30 mouse cellular contexts compared by ENCODE assay signal in the genomic region with DNA sequence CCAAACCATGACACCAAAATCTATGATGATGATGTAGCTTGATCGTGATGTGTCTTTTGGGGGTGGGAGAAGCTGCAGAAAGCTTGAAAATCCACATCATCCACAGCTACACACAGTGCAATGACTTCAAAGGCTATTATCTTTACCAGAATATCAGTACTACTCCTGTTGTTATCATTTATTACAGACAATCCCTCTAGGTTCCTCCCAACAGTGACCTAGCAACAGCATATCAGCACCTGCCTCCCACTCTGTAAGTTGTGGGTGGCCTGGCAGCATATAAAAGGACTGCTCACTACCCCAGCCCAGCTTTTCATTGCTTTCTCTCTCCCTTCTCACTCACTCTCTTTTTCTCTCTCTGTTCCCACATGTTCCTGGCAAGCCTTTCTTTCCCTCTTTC.
"Had no signal": no experiment of that assay in that cellular context is flagged by ENCODE, and none has a peak within 500 bp of the region (broad histone marks: within the 10 kb centered on the region; RNA-seq: fewer than 3 reads in every experiment).

No protein-coding gene starts in this region.

- H3K27me3 ChIP-seq: limb, embryonic 12.5 days; limb, embryonic 13.5 days; limb, embryonic 15.5 days; liver, embryonic 12.5 days; liver, embryonic 13.5 days; liver, embryonic 15.5 days; lung, embryonic 15.5 days; megakaryocyte, embryonic 14.5 days; midbrain, embryonic 12.5 days; midbrain, embryonic 13.5 days; midbrain, embryonic 15.5 days; neural tube, embryonic 12.5 days had no signal

- H3K36me3 ChIP-seq: limb, embryonic 10.5 days; limb, embryonic 12.5 days; limb, embryonic 13.5 days; limb, embryonic 15.5 days; liver, embryonic 12.5 days; liver, embryonic 13.5 days; liver, embryonic 15.5 days; lung, embryonic 15.5 days; midbrain, embryonic 10.5 days; midbrain, embryonic 12.5 days; midbrain, embryonic 13.5 days; midbrain, embryonic 15.5 days; neural tube, embryonic 12.5 days had no signal

- H3K4me1 ChIP-seq: limb, embryonic 10.5 days; limb, embryonic 12.5 days; limb, embryonic 13.5 days; limb, embryonic 15.5 days; liver, embryonic 12.5 days; liver, embryonic 13.5 days; liver, embryonic 15.5 days; lung, embryonic 15.5 days; midbrain, embryonic 10.5 days; midbrain, embryonic 12.5 days; midbrain, embryonic 13.5 days; midbrain, embryonic 15.5 days; neural tube, embryonic 12.5 days had no signal

- DNase-seq: left cerebral cortex, postnatal 4 days; liver; liver, embryonic 13.5 days; liver, postnatal 0 days; lung, adult 18-20 months; lung, adult 2 months; lung, embryonic 14.5 days; lung, postnatal 10 days; lung, postnatal 14 days; lung, postnatal 36 days; lung, postnatal 4 days; midbrain, embryonic 14.5 days had no signal

- H3K9me3 ChIP-seq: limb, embryonic 10.5 days; limb, embryonic 12.5 days; limb, embryonic 13.5 days; limb, embryonic 15.5 days; liver, embryonic 12.5 days; liver, embryonic 13.5 days; liver, embryonic 15.5 days; lung, embryonic 15.5 days; megakaryocyte, embryonic 14.5 days; midbrain, embryonic 10.5 days; midbrain, embryonic 12.5 days; midbrain, embryonic 13.5 days; midbrain, embryonic 15.5 days; neural tube, embryonic 12.5 days had no signal

- H3K9ac ChIP-seq: limb, embryonic 12.5 days; limb, embryonic 13.5 days; limb, embryonic 15.5 days; liver, embryonic 12.5 days; liver, embryonic 13.5 days; liver, embryonic 14.5 days; liver, embryonic 15.5 days; liver, postnatal 0 days; lung, embryonic 14.5 days; lung, embryonic 15.5 days; midbrain, embryonic 12.5 days; midbrain, embryonic 13.5 days; midbrain, embryonic 15.5 days; neural tube, embryonic 12.5 days had no signal

- H3K4me3 ChIP-seq: limb, embryonic 10.5 days; limb, embryonic 12.5 days; limb, embryonic 13.5 days; limb, embryonic 15.5 days; liver, embryonic 12.5 days; liver, embryonic 13.5 days; liver, embryonic 15.5 days; lung, embryonic 15.5 days; megakaryocyte, embryonic 14.5 days; midbrain, embryonic 10.5 days; midbrain, embryonic 12.5 days; midbrain, embryonic 13.5 days; midbrain, embryonic 15.5 days; myocyte; neural tube, embryonic 12.5 days had no signal

- H3K27ac ChIP-seq: limb, embryonic 10.5 days; limb, embryonic 12.5 days; limb, embryonic 13.5 days; limb, embryonic 15.5 days; liver, embryonic 12.5 days; liver, embryonic 13.5 days; liver, embryonic 14.5 days; liver, embryonic 15.5 days; lung, embryonic 15.5 days; macrophage; midbrain, embryonic 10.5 days; midbrain, embryonic 12.5 days; midbrain, embryonic 13.5 days; midbrain, embryonic 15.5 days; neural tube, embryonic 12.5 days had no signal

- ATAC-seq: liver, embryonic 12.5 days; liver, postnatal 0 days; lung, postnatal 0 days; midbrain, embryonic 13.5 days; midbrain, embryonic 15.5 days; midbrain, embryonic 16.5 days had no signal
